ENCODE assay signal across 1 mouse cellular context in genomic region chr19:42125501-42126218, GRCm38 (mm10).
A peak's percentile ranks its signal among the peaks of the same experiment; 100 is the strongest.
TF ChIP-seq lines count a peak whose summit lies in the region.

No protein-coding gene starts in this region.

TF ChIP-seq in MEL, 35 proteins besides CTCF, POLR2A, EP300 and RAD21:
- no peak for TF ChIP-seq NRF1 (IDR thresholded peaks at IDR 0.05; ENCODE audit: insufficient read depth, low read depth, low read length, poor library complexity, severe bottlenecking)
- TF ChIP-seq SIN3A (IDR thresholded peaks at IDR 0.05; ENCODE audit: low read length), result peak; percentile 79
- 0 out of 2 replicates have a peak, but pooled peaks have one; percentile 6 for TF ChIP-seq NELFE (IDR thresholded peaks at IDR 0.05; ENCODE audit: low read depth, low read length)
- TF ChIP-seq ZNF384 (IDR thresholded peaks at IDR 0.05; ENCODE audit: low read depth, low read length), result no peak
- no peak for TF ChIP-seq CHD2 (IDR thresholded peaks at IDR 0.05; ENCODE audit: low read length)
- 0 out of 2 replicates have a peak, but pooled peaks have one; percentile 29 for TF ChIP-seq MAZ (IDR thresholded peaks at IDR 0.05; ENCODE audit: low read depth, low read length)
- peak; percentile 78; the same call in 1 of the 2 replicates for TF ChIP-seq MEF2A (IDR thresholded peaks at IDR 0.05; ENCODE audit: extremely low read depth, insufficient replicate concordance, low read depth, low read length, poor library complexity, severe bottlenecking)
- TF ChIP-seq ETS1 (IDR thresholded peaks at IDR 0.05; ENCODE audit: low read depth, low read length), result peak; percentile 58; the same call in 1 of the 2 replicates
- TF ChIP-seq POLR2AphosphoS2 (IDR thresholded peaks at IDR 0.05; ENCODE audit: low read length), result peak; percentile 52; the same call in 1 of the 2 replicates
- peak; percentile 82 for TF ChIP-seq BHLHE40 (IDR thresholded peaks at IDR 0.05; ENCODE audit: borderline replicate concordance, low read depth, low read length)
- TF ChIP-seq RCOR1 (IDR thresholded peaks at IDR 0.05; ENCODE audit: low read depth, low read length), result peak; percentile 26; the same call in 1 of the 2 replicates
- peak; percentile 30; the same call in 1 of the 2 replicates for TF ChIP-seq MXI1 (IDR thresholded peaks at IDR 0.05; ENCODE audit: low read depth, low read length)
- TF ChIP-seq MYC (IDR thresholded peaks at IDR 0.05; ENCODE audit: low read depth, low read length), result peak; percentile 54; the same call in 1 of the 2 replicates
- no peak for TF ChIP-seq E2F4 (IDR thresholded peaks at IDR 0.05; ENCODE audit: borderline replicate concordance, low read depth, low read length)
- 0 out of 2 replicates have a peak, but pooled peaks have one; percentile 12 for TF ChIP-seq MAX (IDR thresholded peaks at IDR 0.05; ENCODE audit: low read length)
- TF ChIP-seq TCF12 (IDR thresholded peaks at IDR 0.05; ENCODE audit: low read depth, low read length), result 0 out of 2 replicates have a peak, but pooled peaks have one; percentile 38
- no peak for TF ChIP-seq ZMIZ1 (IDR thresholded peaks at IDR 0.05; ENCODE audit: low read depth, low read length)
